Mouse (Mus musculus) kidney, adult 10 weeks (tissue): Measurements from ENCODE around the gene Gria2. TPM values are rescaled to one million over a fixed set of nuclear protein-coding genes. Genes with fewer than 3 reads are reported as not detected.

Source experiments
- polyA plus RNA-seq: library from polyadenylated mRNA; stranded (reverse); fragments of 350-450 nt; fragmentation: Illumina TruSeq; extraction: RNeasy Lipid Tissue Mini Kit (QIAGEN cat#74804); gene quantifications from one replicate; pipeline ENCODE4 v1.2.3, GENCODE M21; 2014; ENCODE audit warnings: low read depth, low replicate concordance

The Gria2 gene
- 0.16 TPM for polyA plus RNA-seq

GRCm38 (mm10) chr3:80802596-80803081 is at the start of gene Gria2:
TSS of gene Gria2 (minus strand) at chr3:80802835.

Other genes starting within 250 kb of the Gria2 start
- gene Glrb, start 110.8 kb upstream of the Gria2 start, polyA plus RNA-seq = 0.73 TPM
- gene Pdgfc, start 233.6 kb upstream of the Gria2 start, polyA plus RNA-seq = 35.0 TPM